Mouse (Mus musculus) neural tube, embryonic 13.5 days (tissue): ENCODE results near the gene Ccdc62. TPM values are rescaled to one million over a fixed set of nuclear protein-coding genes. Genes with fewer than 3 reads are reported as not detected.

Source experiments
- ATAC-seq: fragments of 200-750 bp; cut with Nextera tagmentation; 2 replicates; pipeline ENCODE4 v1.8.0; 2017; ENCODE audit warnings: low read depth, mild to moderate bottlenecking, moderate TSS enrichment, moderate library complexity
- H3K27ac ChIP-seq: fragments of 300-500 bp; sonication (generic); replicated peaks from 2 replicates; pipeline ENCODE4 v1.5.1; 2015; ENCODE audit warnings: moderate library complexity, mild to moderate bottlenecking, inconsistent platforms
- H3K27me3 ChIP-seq: fragments of 300-500 bp; sonication (generic); 2 replicates; pipeline ENCODE4 v1.6.1; 2015; ENCODE audit warnings: mild to moderate bottlenecking, inconsistent platforms
- H3K36me3 ChIP-seq: fragments of 300-500 bp; sonication (generic); 2 replicates; pipeline ENCODE4 v1.6.1; 2015; ENCODE audit warnings: mild to moderate bottlenecking, inconsistent platforms
- H3K4me1 ChIP-seq: fragments of 300-500 bp; sonication (generic); replicated peaks from 2 replicates; pipeline ENCODE4 v1.6.1; 2015; ENCODE audit warnings: inconsistent platforms
- H3K4me2 ChIP-seq: fragments of 300-500 bp; sonication (generic); 2 replicates; pipeline ENCODE4 v1.6.1; 2015; ENCODE audit warnings: inconsistent platforms, mild to moderate bottlenecking, moderate library complexity
- H3K4me3 ChIP-seq: fragments of 300-500 bp; sonication (generic); 2 replicates; pipeline ENCODE4 v1.5.1; 2015; ENCODE audit warnings: mild to moderate bottlenecking, inconsistent platforms
- H3K9ac ChIP-seq: fragments of 300-500 bp; sonication (generic); 2 replicates; pipeline ENCODE4 v1.6.1; 2015; ENCODE audit warnings: moderate library complexity, mild to moderate bottlenecking, inconsistent platforms
- H3K9me3 ChIP-seq: fragments of 300-500 bp; sonication (generic); 2 replicates; pipeline ENCODE4 v1.6.1; 2016; ENCODE audit warnings: inconsistent platforms
- WGBS: fragments of 180-500 bp; shearing (Covaris S2); methylation state at CpG from one replicate; pipeline ENCODE4 v1.1.7; 2015; 5-methylcytosine and 5-hydroxymethylcytosine counted together
- polyA plus RNA-seq: library from polyadenylated mRNA; unstranded; fragments of >200 nt; fragmentation: Nextera tagmentation; extraction: Ambion mirVana; gene quantifications from 2 replicates; pipeline ENCODE4 v1.2.1, GENCODE M21; 2015

Gene Ccdc62
- polyA plus RNA-seq, 1 experiment from 2014 or later = 6.9 TPM

DNA sequence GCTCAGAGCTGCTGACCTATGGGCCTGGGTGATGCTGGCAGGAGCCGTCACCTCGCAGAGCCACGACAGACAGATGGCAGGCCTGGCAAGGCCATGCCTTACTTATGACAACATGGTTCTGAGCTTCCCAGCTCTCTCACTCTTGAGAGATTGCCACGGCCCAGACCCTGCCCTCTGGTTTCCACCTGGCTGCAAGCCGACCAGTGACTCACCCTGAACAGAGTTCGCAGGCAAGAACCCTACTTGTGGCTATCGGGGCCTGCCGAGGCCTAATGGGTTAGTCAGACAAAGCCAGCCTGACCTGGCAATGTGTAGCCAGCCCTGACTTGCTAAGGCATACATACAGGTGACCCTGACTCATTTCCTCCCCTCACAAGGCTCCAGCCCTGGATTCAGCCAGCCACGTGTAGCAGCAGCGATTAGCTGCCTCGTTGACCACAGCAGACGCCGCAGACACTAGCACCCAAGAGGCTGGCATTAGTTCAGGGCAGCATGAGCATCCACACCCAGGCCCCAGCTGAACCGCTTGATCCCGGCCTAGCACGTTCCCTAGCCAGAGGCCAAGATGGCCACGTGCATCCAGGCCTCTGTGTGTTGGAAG is 76.5 kb downstream of the Ccdc62 start:
- Histone ChIP-seq H3K27me3 (no peaks in the 10 kb centered on the region), H3K4me2 (no peak overlapping the region), H3K9me3 (no peaks in the 10 kb centered on the region), H3K27ac (no peak overlapping the region), H3K36me3 (peaks cover 75% of the 10 kb centered on the region), H3K4me3 (no peak overlapping the region), H3K4me1 (peaks cover 39% of the 10 kb centered on the region), H3K9ac (no peak overlapping the region)
- ATAC-seq = no peak
- 89% methylated on average over 17 of the region's 17 CpGs for WGBS

DNA sequence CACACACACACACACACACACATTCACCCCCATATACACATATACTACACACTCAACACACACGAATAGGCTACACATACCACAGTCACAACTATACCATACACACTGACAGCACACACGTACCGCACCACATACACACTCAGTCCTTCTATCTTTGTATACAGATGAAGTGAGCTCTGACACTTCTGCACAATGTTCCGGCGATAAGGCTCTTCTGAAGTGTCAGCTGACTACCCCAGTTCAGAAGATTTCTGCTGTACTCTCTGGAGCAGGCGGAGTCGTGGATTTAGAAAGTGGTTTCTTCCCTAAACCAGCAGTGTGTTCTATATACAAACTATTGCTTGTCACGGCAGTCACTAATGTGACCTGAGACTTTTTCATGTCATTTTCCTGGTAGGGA is 79.6 kb downstream of the Ccdc62 start:
- Histone ChIP-seq H3K4me2 (no peak overlapping the region), H3K27ac (peak overlapping the region; percentile 91), H3K4me1 (peaks cover 56% of the 10 kb centered on the region), H3K4me3 (no peak overlapping the region), H3K9ac (no peak overlapping the region), H3K27me3 (no peaks in the 10 kb centered on the region), H3K36me3 (peaks cover 55% of the 10 kb centered on the region), H3K9me3 (no peaks in the 10 kb centered on the region)
- 91% methylated on average over 8 of the region's 8 CpGs for WGBS
- ATAC-seq = no peak

DNA sequence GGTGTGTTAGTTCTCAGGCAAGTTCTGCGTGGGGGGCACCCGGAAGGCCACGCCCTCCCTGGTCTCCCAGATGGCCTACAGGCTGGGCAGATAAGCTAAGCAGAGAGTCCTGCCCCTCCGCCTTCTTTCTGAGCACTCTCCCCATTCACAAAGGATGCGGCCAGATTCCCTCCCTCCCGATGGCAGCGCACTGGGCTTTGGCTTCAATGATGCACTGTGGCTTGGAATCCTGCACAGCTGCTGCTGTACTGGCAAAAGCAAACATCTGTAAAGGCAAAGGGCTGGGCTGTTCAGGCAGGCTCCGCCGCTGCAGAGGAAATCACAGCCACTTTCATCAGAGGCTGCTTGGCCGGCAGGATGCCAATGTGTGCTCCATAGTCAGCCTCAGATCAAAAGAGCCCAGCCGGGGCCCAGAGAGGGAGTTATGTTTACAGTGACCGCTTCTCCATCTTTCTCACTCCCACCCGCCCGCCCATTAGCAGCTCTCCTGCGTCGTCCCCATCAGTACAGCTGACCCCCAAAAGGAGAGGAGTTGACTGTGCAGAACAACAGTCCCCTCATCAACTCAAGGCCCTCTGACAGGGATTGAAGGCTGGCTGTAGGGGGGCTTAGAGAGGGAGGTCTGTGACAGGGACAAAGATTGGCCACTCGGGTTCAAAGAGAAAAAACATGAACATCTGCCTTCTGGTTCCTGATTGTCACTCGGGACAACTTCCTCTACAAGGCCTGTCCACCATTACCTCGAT is 80.6 kb downstream of the Ccdc62 start:
- Histone ChIP-seq H3K9ac (peak overlapping the region; percentile 62), H3K4me3 (peak overlapping the region; percentile 12; the same call in 1 of the 2 replicates), H3K27ac (peak overlapping the region; percentile 91), H3K27me3 (no peaks in the 10 kb centered on the region), H3K4me1 (peaks cover 66% of the 10 kb centered on the region), H3K36me3 (peaks cover 45% of the 10 kb centered on the region), H3K9me3 (no peaks in the 10 kb centered on the region), H3K4me2 (peak overlapping the region; percentile 43)
- 6% methylated on average over 19 of the region's 19 CpGs for WGBS
- peak; percentile 60 for ATAC-seq

DNA sequence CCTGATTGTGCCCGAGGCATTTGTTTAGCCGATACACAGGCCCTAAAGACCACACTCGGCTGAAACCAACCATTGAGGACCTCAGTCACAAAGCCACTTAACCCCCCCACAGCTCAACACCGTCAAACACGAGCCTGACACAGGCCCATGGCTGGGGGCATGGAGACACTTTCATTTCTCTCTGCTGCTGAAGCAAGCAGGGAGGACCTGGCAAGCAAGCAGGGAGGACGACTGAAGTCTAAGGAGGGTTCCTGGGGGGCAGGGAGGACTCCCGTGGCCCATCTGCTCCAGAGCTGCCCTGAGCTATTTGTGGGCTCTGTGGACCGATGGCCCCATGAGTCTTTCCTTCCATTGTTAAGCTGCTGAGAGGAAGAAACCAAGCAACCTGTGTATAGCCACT is 81.4 kb downstream of the Ccdc62 start:
- H3K27ac ChIP-seq = peak overlapping the region; percentile 91
- no peak for ATAC-seq
- peaks cover 37% of the 10 kb centered on the region for H3K36me3 ChIP-seq
- no peaks in the 10 kb centered on the region for H3K27me3 ChIP-seq
- H3K4me1 ChIP-seq = peaks cover 74% of the 10 kb centered on the region
- peak overlapping the region; percentile 62 for H3K9ac ChIP-seq
- peak overlapping the region; percentile 43 for H3K4me2 ChIP-seq
- 3% methylated on average over 8 of the region's 8 CpGs for WGBS
- H3K4me3 ChIP-seq = no peak overlapping the region
- no peaks in the 10 kb centered on the region for H3K9me3 ChIP-seq

DNA sequence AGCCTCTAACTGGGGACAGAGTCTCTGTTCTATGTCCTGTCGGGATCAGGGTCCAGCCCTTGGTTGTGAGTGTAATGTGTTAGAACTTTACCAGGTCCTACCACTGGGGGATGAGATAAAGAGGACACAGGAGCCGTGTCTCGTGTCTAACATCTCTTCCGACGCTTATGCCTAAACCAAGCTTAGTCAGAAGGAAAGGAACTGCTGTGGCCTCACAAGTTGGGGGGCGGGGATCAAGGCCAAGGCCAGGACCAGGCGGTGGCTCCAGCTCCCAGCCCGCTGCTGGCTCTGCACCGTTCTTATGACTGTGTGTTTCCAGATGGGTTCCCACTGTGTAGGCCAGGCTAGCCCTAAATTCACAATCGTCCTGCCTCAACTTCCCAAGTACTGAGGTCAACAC is 82.4 kb downstream of the Ccdc62 start:
- 85% methylated on average over 10 of the region's 10 CpGs for WGBS
- H3K9ac ChIP-seq = 0 out of 2 replicates have a peak overlapping the region, but pooled peaks have one; percentile 62
- peaks cover 27% of the 10 kb centered on the region for H3K36me3 ChIP-seq
- peaks cover 84% of the 10 kb centered on the region for H3K4me1 ChIP-seq
- H3K4me2 ChIP-seq = 0 out of 2 replicates have a peak overlapping the region, but pooled peaks have one; percentile 43
- no peak overlapping the region for H3K4me3 ChIP-seq
- no peaks in the 10 kb centered on the region for H3K27me3 ChIP-seq
- peak overlapping the region; percentile 91 for H3K27ac ChIP-seq
- no peaks in the 10 kb centered on the region for H3K9me3 ChIP-seq
- no peak for ATAC-seq

DNA sequence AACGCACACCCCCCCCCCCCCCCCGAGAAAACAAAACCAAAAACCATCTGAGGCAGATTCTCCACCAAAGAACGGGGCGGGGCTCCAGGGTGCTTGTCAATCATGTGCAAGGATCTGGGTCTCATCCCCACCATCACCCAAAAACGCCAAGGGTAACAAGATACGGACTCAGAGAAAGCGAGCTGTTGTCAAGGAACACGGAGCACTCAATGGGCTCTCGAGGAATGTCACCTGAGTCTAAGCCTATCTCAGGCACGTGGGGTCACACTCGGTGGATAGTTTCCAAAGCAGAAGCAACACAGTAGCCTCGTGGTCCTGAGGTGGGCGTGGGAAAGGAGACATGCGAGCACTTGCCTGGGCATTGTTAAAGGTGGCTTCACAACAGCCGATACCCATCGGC is 83.3 kb downstream of the Ccdc62 start:
- peaks cover 93% of the 10 kb centered on the region for H3K4me1 ChIP-seq

DNA sequence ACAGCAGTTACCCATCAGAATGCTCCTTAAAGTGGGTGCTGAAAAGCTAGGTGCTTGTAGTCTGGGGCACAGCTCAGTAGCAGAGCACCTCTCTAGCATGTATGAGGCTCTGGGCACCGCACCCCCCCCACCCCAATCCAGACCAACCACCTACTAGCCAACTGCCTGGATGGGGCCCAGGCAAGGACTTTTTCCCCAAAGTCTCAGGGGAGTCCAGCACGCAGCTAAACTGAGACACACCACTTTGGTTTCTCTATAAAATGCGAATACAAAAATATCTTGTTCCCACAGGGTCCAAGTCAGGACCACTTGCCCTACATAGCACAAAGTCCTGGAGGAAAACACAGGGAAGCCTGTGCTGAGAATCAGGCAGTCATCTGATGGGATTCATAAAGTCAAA is 83.7 kb downstream of the Ccdc62 start:
- ATAC-seq = no peak
- H3K27me3 ChIP-seq = no peaks in the 10 kb centered on the region
- H3K9ac ChIP-seq = no peak overlapping the region
- H3K4me2 ChIP-seq = peak overlapping the region; percentile 25; the same call in 1 of the 2 replicates
- 74% methylated on average over 3 of the region's 3 CpGs for WGBS
- H3K4me1 ChIP-seq = peaks cover 97% of the 10 kb centered on the region
- peak overlapping the region; percentile 64 for H3K27ac ChIP-seq
- H3K36me3 ChIP-seq = peaks cover 14% of the 10 kb centered on the region
- no peak overlapping the region for H3K4me3 ChIP-seq
- H3K9me3 ChIP-seq = no peaks in the 10 kb centered on the region

More for the DNA sequence above, 83.3 kb downstream of the Ccdc62 start:
- Histone ChIP-seq H3K9me3 (no peaks in the 10 kb centered on the region), H3K4me2 (no peak overlapping the region), H3K27me3 (no peaks in the 10 kb centered on the region), H3K36me3 (peaks cover 18% of the 10 kb centered on the region), H3K4me3 (no peak overlapping the region), H3K27ac (peak overlapping the region; percentile 64; the same call in 1 of the 2 replicates), H3K9ac (no peak overlapping the region)
- 88% methylated on average over 16 of the region's 16 CpGs for WGBS
- ATAC-seq = no peak

DNA sequence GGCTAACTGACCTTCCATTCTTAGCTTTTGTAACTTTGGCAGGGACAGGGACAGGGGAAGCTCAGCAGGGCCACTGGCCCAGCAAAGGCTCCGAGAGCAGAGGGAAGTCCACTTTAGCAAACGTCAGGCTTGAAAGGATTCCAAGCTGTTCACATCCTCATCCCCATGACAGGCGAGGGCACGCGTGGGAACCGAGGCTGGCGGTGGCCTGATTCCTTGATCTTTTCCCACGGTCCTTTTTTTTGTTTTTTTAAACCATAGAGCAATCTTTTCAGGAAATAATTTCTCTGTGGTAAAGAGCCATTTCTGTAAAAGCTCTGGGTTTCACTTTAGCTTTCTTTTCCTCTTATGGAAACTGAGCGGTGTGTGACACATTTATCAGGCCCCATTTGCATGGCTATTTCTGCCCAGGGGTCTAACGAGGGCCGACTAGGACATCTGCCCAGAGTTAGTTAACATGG is 84.3 kb downstream of the Ccdc62 start:
- no peaks in the 10 kb centered on the region for H3K27me3 ChIP-seq
- no peak for ATAC-seq
- WGBS = 7% methylated on average over 11 of the region's 11 CpGs
- no peaks in the 10 kb centered on the region for H3K9me3 ChIP-seq
- H3K36me3 ChIP-seq = peaks cover 8% of the 10 kb centered on the region
- no peak overlapping the region for H3K4me3 ChIP-seq
- H3K27ac ChIP-seq = peak overlapping the region; percentile 64
- no peak overlapping the region for H3K9ac ChIP-seq
- peaks cover 100% of the 10 kb centered on the region for H3K4me1 ChIP-seq
- H3K4me2 ChIP-seq = peak overlapping the region; percentile 25

DNA sequence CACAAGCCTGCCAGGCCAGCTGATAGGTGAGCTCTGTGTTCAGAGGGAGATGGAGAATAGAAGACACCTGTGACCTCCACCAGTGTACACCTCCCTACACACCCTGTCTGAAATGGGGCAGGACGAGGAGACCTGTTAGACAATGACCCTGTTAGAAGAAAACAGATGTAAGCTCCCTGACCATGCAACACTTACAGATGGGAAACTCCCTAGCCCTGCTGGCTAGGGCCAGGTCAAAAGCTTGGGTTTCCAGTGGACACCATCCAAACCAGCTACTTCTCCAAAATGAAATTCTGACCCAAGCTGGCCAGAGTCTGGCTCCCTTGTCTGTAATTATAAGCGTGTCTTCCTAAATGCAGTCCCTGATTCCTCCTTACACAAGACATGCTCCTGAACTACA is 85.2 kb downstream of the Ccdc62 start:
- Histone ChIP-seq H3K27me3 (no peaks in the 10 kb centered on the region), H3K9ac (no peak overlapping the region), H3K36me3 (no peaks in the 10 kb centered on the region), H3K27ac (peak overlapping the region; percentile 10), H3K4me2 (no peak overlapping the region), H3K4me1 (peaks cover 96% of the 10 kb centered on the region), H3K9me3 (no peaks in the 10 kb centered on the region), H3K4me3 (no peak overlapping the region)
- no peak for ATAC-seq
- 63% methylated on average over 2 of the region's 2 CpGs for WGBS

DNA sequence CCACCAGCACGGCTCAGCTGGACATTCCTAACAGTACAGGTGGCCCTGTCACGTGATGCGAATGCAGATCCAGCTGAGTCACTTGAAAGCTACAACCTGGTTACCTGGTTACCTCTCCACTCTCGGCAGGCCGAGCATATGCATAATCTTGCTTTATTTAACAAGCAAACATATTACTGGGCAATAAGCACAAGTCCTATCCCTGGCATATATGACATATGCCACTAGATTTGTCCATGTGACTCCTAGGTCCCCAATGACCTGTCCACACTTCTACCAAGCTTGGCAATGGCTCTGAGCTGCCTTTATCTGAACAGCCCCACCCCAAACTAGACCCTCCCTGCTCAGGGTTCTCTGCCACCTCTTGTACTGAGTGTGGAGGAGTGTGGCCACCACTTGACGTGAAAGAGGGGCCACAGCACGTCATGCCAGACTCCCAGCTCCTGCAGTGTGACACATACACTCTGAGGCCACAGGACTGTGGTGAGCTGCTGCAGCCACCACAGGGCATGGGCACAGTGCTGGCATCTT is 85.9 kb downstream of the Ccdc62 start:
- H3K4me3 ChIP-seq = no peak overlapping the region
- H3K27me3 ChIP-seq = no peaks in the 10 kb centered on the region
- ATAC-seq = no peak
- H3K27ac ChIP-seq = 0 out of 2 replicates have a peak overlapping the region, but pooled peaks have one; percentile 10
- H3K4me1 ChIP-seq = peaks cover 90% of the 10 kb centered on the region
- 91% methylated on average over 7 of the region's 7 CpGs for WGBS
- H3K36me3 ChIP-seq = no peaks in the 10 kb centered on the region
- H3K9ac ChIP-seq = no peak overlapping the region
- H3K4me2 ChIP-seq = no peak overlapping the region
- no peaks in the 10 kb centered on the region for H3K9me3 ChIP-seq

DNA sequence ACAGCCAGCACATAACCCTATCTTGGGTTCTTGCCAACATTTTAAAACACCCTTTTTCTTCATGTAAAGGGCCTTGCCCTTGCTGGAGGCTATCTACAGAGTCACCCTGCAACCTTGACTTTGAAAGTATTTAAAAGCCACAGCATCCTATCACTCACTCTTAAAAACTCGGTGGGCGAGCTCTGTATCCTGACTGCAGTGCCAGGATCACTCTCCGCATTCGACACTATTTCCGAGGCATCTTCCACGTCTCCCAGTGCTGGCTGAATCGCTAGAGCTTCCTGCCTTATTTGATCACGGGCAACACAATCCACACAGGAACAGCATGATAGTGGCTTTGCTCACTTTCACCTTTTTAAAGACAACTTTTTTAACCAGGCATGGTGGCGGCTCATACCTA is 87.5 kb downstream of the Ccdc62 start:
- Histone ChIP-seq H3K36me3 (0 out of 2 replicates have a peak, but pooled peaks cover 6% of the 10 kb centered on the region), H3K9me3 (no peaks in the 10 kb centered on the region), H3K4me1 (peaks cover 77% of the 10 kb centered on the region), H3K9ac (peak overlapping the region; percentile 32; the same call in 1 of the 2 replicates), H3K4me2 (no peak overlapping the region), H3K27ac (no peak overlapping the region), H3K27me3 (no peaks in the 10 kb centered on the region), H3K4me3 (no peak overlapping the region)
- WGBS = 86% methylated on average over 9 of the region's 9 CpGs
- no peak for ATAC-seq

DNA sequence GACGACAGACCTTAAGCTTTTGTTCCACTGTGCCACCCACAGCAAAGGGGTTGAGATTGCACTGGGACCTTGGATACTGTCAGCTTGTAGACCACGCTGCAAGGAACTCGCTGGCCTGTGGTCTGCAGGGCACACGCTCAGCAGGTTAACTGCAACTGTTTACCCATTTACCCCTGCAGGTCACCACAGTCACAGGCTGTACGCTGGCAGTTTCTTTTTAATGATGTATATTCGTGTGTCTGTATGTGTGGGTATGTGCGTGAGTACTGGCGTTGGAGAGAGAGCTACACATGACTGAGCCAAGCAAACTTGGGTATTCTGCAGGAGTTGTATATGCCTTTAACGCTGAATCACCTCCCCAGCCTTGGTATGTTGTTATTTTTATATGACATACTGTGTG is 88.2 kb downstream of the Ccdc62 start:
- no peak for ATAC-seq
- Histone ChIP-seq H3K9ac (no peak overlapping the region), H3K27ac (peak overlapping the region; percentile 67; the same call in 1 of the 2 replicates), H3K4me1 (peaks cover 77% of the 10 kb centered on the region), H3K36me3 (0 out of 2 replicates have a peak, but pooled peaks cover 6% of the 10 kb centered on the region), H3K4me2 (no peak overlapping the region), H3K4me3 (no peak overlapping the region), H3K27me3 (no peaks in the 10 kb centered on the region), H3K9me3 (no peaks in the 10 kb centered on the region)
- WGBS = 83% methylated on average over 9 of the region's 9 CpGs
